Mouse (Mus musculus) hindbrain, embryonic 14.5 days (tissue): ENCODE results near the gene Tubb3. TPM values are rescaled to one million over a fixed set of nuclear protein-coding genes. Genes with fewer than 3 reads are reported as not detected.

Experiments used
- ATAC-seq: fragments of 200-750 bp; cut with Nextera tagmentation; 2 replicates; pipeline ENCODE4 v1.8.0; 2017; ENCODE audit warnings: moderate number of reproducible peaks, mild to moderate bottlenecking, moderate TSS enrichment, moderate library complexity; ENCODE audit not compliant: low FRiP score
- DNase-seq: peaks from one replicate; pipeline ENCODE4 v3.0.0-alpha.2; 2015; ENCODE audit warnings: low spot score
- H3K27ac ChIP-seq: fragments of 300-500 bp; sonication (generic); 2 replicates; pipeline ENCODE4 v1.5.1; 2014; ENCODE audit warnings: mild to moderate bottlenecking, moderate library complexity
- H3K27me3 ChIP-seq: fragments of 300-500 bp; sonication (generic); 2 replicates; pipeline ENCODE4 v1.6.1; 2014; ENCODE audit warnings: mild to moderate bottlenecking, low read length, mixed read lengths; ENCODE audit not compliant: control insufficient read depth, insufficient read depth
- H3K36me3 ChIP-seq: fragments of 300-500 bp; sonication (generic); replicated peaks from 2 replicates; pipeline ENCODE4 v1.6.1; 2014; ENCODE audit not compliant: control insufficient read depth, insufficient read depth
- H3K4me1 ChIP-seq: fragments of 300-500 bp; sonication (generic); replicated peaks from 2 replicates; pipeline ENCODE4 v1.6.1; 2014; ENCODE audit warnings: antibody characterized with exemption, low read length, mixed read lengths; ENCODE audit not compliant: control insufficient read depth, insufficient read depth
- H3K4me2 ChIP-seq: fragments of 300-500 bp; sonication (generic); replicated peaks from 2 replicates; pipeline ENCODE4 v1.6.1; 2014; ENCODE audit warnings: mild to moderate bottlenecking, moderate library complexity
- H3K4me3 ChIP-seq: fragments of 300-500 bp; sonication (generic); replicated peaks from 2 replicates; pipeline ENCODE4 v1.5.1; 2014; ENCODE audit warnings: mild to moderate bottlenecking, low read length
- H3K9ac ChIP-seq: fragments of 300-500 bp; sonication (generic); 2 replicates; pipeline ENCODE4 v1.6.1; 2014
- H3K9me3 ChIP-seq: fragments of 300-500 bp; sonication (generic); 2 replicates; pipeline ENCODE4 v1.6.1; 2016; ENCODE audit warnings: low read length; ENCODE audit not compliant: control insufficient read depth
- WGBS: fragments of 180-500 bp; shearing (Covaris S2); extraction: QIAGEN DNeasy Blood & Tissue Kit; methylation state at CpG from one replicate; pipeline ENCODE4 v1.1.7; 2014; 5-methylcytosine and 5-hydroxymethylcytosine counted together
- polyA plus RNA-seq: library from polyadenylated mRNA; unstranded; fragments of >200 nt; fragmentation: Nextera tagmentation; extraction: Ambion mirVana; gene quantifications from 2 replicates; pipeline ENCODE4 v1.2.1, GENCODE M21; 2014

The Tubb3 gene
- polyA plus RNA-seq, 1 experiment from 2014 or later: 1,715 TPM

DNA sequence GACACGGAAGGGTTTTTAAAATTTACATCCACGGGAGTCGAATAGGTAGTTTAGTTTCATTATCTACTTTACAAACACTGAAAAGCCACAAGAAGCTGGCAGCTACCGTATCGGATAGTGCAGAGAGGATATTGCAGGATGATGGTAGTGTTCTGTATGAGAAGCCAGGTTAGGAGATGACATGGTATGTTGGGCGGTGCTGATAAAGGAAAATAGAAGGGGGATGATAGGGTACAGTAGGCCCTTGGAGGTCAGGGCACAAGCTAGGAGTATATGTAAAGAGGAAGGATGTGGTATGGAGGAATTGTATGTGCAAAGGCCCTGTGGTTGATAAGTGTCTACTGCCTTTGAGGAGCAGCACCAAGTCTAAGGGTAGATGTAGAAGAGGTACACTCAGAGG, 43.3 kb downstream of the Tubb3 start:
- no peaks in the 10 kb centered on the region for H3K27me3 ChIP-seq
- no peak overlapping the region for H3K27ac ChIP-seq
- DNase-seq (no peak), ATAC-seq (no peak)
- no peak overlapping the region for H3K4me3 ChIP-seq
- H3K9ac ChIP-seq: no peak overlapping the region
- H3K36me3 ChIP-seq: peaks cover 97% of the 10 kb centered on the region
- no peaks in the 10 kb centered on the region for H3K4me1 ChIP-seq
- WGBS: 94% methylated on average over 6 of the region's 6 CpGs
- H3K9me3 ChIP-seq: no peaks in the 10 kb centered on the region
- no peak overlapping the region for H3K4me2 ChIP-seq

DNA sequence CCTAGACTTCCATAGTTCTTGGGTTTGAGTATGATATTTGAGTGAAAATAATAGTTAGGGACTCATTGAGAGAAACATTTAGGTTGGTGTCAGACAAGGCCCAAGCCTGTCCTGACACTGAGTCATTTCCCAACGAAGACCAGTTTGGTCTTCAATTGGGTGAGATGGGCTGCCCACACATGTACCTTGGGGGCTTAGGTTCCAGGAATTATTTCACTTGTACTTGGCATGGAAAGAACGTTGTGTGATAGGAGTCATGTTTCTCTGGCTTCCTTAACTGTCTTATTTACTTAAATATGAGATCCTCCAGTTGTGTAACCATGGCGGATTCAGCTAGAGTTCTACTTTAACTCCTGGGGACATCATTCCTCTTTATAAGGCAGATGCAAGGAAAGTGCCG, 52.4 kb downstream of the Tubb3 start:
- H3K9ac ChIP-seq: no peak overlapping the region
- H3K27me3 ChIP-seq: no peaks in the 10 kb centered on the region
- H3K27ac ChIP-seq: no peak overlapping the region
- no peaks in the 10 kb centered on the region for H3K4me1 ChIP-seq
- no peak for DNase-seq
- H3K36me3 ChIP-seq: peaks cover 40% of the 10 kb centered on the region
- no peak for ATAC-seq
- no peaks in the 10 kb centered on the region for H3K9me3 ChIP-seq
- no peak overlapping the region for H3K4me2 ChIP-seq
- WGBS: 91% methylated on average over 4 of the region's 4 CpGs
- no peak overlapping the region for H3K4me3 ChIP-seq

DNA sequence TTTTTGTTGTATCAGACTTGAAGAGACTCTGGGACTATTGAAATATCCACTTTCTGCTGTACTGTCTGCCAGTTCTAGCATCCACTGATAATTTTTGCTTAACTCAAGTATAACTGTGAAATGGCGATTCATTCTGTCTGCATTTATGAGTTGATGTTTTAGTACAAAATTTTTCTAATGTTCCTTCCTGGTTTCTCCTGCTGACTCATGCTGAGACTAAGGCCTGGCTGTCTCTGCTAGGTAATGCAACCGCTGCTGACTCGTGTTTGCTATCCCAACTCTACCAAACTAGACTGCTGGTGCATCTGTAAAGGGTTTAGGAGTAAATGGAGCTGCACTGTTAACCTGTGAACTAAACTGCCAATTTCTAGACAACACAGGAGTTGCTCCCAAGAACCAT, 56.3 kb downstream of the Tubb3 start:
- Histone ChIP-seq H3K27ac (no peak overlapping the region), H3K9ac (no peak overlapping the region), H3K4me2 (no peak overlapping the region), H3K9me3 (no peaks in the 10 kb centered on the region), H3K4me1 (no peaks in the 10 kb centered on the region), H3K4me3 (no peak overlapping the region), H3K27me3 (no peaks in the 10 kb centered on the region), H3K36me3 (peaks cover 6% of the 10 kb centered on the region)
- ATAC-seq (no peak), DNase-seq (no peak)
- WGBS: 81% methylated on average over 3 of the region's 3 CpGs

Other genes starting within 250 kb of the Tubb3 start
- 0.25 and 0.34 TPM in 2 replicates for gene Dpep1, start 225.2 kb upstream of the Tubb3 start, polyA plus RNA-seq
- gene Chmp1a, start 198.7 kb upstream of the Tubb3 start, polyA plus RNA-seq: 160 and 164 TPM in 2 replicates
- 5.2 and 9.8 TPM in 2 replicates for gene Spata33, start 198.6 kb upstream of the Tubb3 start, polyA plus RNA-seq
- gene Cdk10, start 186.6 kb upstream of the Tubb3 start, polyA plus RNA-seq: 42.9 and 44.1 TPM in 2 replicates
- 8.4 and 9.1 TPM in 2 replicates for gene Spata2l, start 175.2 kb upstream of the Tubb3 start, polyA plus RNA-seq
- gene Zfp276, start 157.2 kb upstream of the Tubb3 start, polyA plus RNA-seq: 18.5 and 19.5 TPM in 2 replicates
- 57.7 and 58.8 TPM in 2 replicates for gene Vps9d1, start 157.1 kb upstream of the Tubb3 start, polyA plus RNA-seq
- 7.4 and 8.3 TPM in 2 replicates for gene Fanca, start 92.8 kb upstream of the Tubb3 start, polyA plus RNA-seq
- gene Spire2, start 78.7 kb upstream of the Tubb3 start, polyA plus RNA-seq: 32.4 and 33.1 TPM in 2 replicates
- 371 and 380 TPM in 2 replicates for gene Tcf25, start 37.7 kb upstream of the Tubb3 start, polyA plus RNA-seq
- 0.10 and 0.21 TPM in 2 replicates for gene Mc1r, start 4.3 kb upstream of the Tubb3 start, polyA plus RNA-seq
- 45.3 and 52.2 TPM in 2 replicates for gene Def8, start 12.1 kb downstream of the Tubb3 start, polyA plus RNA-seq
- 31.6 and 36.5 TPM in 2 replicates for gene Afg3l1, start 66.5 kb downstream of the Tubb3 start, polyA plus RNA-seq
- 91.3 and 92.0 TPM in 2 replicates for gene Dbndd1, start 104.0 kb downstream of the Tubb3 start, polyA plus RNA-seq
- gene Gas8, start 107.4 kb downstream of the Tubb3 start, polyA plus RNA-seq: 37.5 and 38.8 TPM in 2 replicates
- 14.3 and 14.9 TPM in 2 replicates for gene Rhou, start 242.5 kb downstream of the Tubb3 start, polyA plus RNA-seq